Mouse (Mus musculus) thymus, adult 2 months (tissue): ENCODE results near the gene Cyp39a1. TPM values are rescaled to one million over a fixed set of nuclear protein-coding genes. Genes with fewer than 3 reads are reported as not detected.

ENCODE experiments used
- DNase-seq: peaks from one replicate; pipeline ENCODE4 v3.0.0; 2021
- H3K27ac ChIP-seq: fragments of 200-500 bp; 2 replicates; pipeline ENCODE4 v1.5.1; 2012; ENCODE audit warnings: low read length, control low read depth; ENCODE audit not compliant: control insufficient read depth, insufficient read depth
- H3K27me3 ChIP-seq: fragments of 200-500 bp; 2 replicates; pipeline ENCODE4 v1.6.1; 2012; ENCODE audit warnings: mild to moderate bottlenecking, low read length, moderate library complexity, mixed read lengths; ENCODE audit not compliant: control insufficient read depth, insufficient read depth
- H3K36me3 ChIP-seq: fragments of 200-500 bp; 2 replicates; pipeline ENCODE4 v1.6.1; 2012; ENCODE audit warnings: mild to moderate bottlenecking, low read length, moderate library complexity; ENCODE audit not compliant: control insufficient read depth, insufficient read depth
- H3K4me1 ChIP-seq: fragments of 200-500 bp; replicated peaks from 2 replicates; pipeline ENCODE4 v1.6.1; 2012; ENCODE audit warnings: low read length; ENCODE audit not compliant: control insufficient read depth, insufficient read depth
- H3K4me3 ChIP-seq: fragments of 200-500 bp; 2 replicates; pipeline ENCODE4 v1.5.1; 2012; ENCODE audit warnings: mild to moderate bottlenecking, low read length, control low read depth, moderate library complexity; ENCODE audit not compliant: control insufficient read depth, insufficient read depth
- CTCF ChIP-seq: fragments of 200-500 bp; IDR thresholded peaks from 2 replicates; pipeline ENCODE4 v1.5.1; 2012; ENCODE audit warnings: mild to moderate bottlenecking, control low read depth, low read length, moderate library complexity, borderline replicate concordance; ENCODE audit not compliant: control insufficient read depth, poor library complexity, insufficient read depth; ENCODE audit errors: extremely low read depth
- POLR2A ChIP-seq: fragments of 200-500 bp; IDR thresholded peaks from 2 replicates; pipeline ENCODE4 v1.6.1; 2012; ENCODE audit warnings: mild to moderate bottlenecking, low read length, control low read depth, moderate library complexity; ENCODE audit not compliant: control insufficient read depth, poor library complexity, insufficient read depth; ENCODE audit errors: extremely low read depth
- WGBS: fragments of 180-500 bp; shearing (Covaris S2); methylation state at CpG from one replicate; pipeline ENCODE4 v1.1.7; 2018; 5-methylcytosine and 5-hydroxymethylcytosine counted together
- polyA plus RNA-seq: library from polyadenylated mRNA; depleted of rRNA; stranded (reverse); fragments of >200 nt; gene quantifications from 2 replicates; pipeline ENCODE4 v1.2.3, GENCODE M21; 2012

Gene Cyp39a1
- polyA plus RNA-seq, 1 experiment, result 0.35 TPM

DNA sequence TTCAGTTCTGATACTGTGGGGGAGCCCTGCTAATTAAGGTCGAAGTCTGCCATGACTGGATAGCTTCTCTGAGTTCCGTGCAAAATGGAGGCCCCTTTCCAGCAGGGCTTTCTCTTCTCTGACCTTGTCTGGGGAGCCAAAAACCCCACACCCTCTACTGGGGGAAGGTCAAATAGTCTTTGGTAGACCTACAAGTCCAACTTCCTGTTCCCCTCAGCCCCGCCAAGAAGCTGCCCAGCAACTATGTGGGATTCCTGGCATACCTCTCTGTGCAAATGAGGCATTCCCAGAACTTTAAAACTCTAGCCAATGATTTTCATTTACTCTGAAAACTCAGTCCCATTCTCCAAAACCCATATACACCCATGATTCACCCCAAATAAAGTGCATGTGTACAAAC lies 52.2 kb downstream of the Cyp39a1 start:
- 85% methylated on average over 3 of the region's 3 CpGs for WGBS
- Histone ChIP-seq H3K4me1 (no peaks in the 10 kb centered on the region), H3K4me3 (no peak overlapping the region), H3K27ac (no peak overlapping the region), H3K27me3 (no peaks in the 10 kb centered on the region), H3K36me3 (no peaks in the 10 kb centered on the region)
- no peak for DNase-seq
- no peak for TF ChIP-seq POLR2A
- TF ChIP-seq CTCF, result no peak

- no peak for TF ChIP-seq CTCF
- TF ChIP-seq POLR2A, result no peak
- no peaks in the 10 kb centered on the region for H3K27me3 ChIP-seq
- WGBS, result 92% methylated on average over 2 of the region's 2 CpGs
- no peak overlapping the region for H3K27ac ChIP-seq
- no peak for DNase-seq
- H3K36me3 ChIP-seq, result no peaks in the 10 kb centered on the region
- H3K4me3 ChIP-seq, result no peak overlapping the region
- no peaks in the 10 kb centered on the region for H3K4me1 ChIP-seq
Measured at GRCm38 (mm10) chr17:43724480-43724879, 57.3 kb downstream of the Cyp39a1 start.

DNA sequence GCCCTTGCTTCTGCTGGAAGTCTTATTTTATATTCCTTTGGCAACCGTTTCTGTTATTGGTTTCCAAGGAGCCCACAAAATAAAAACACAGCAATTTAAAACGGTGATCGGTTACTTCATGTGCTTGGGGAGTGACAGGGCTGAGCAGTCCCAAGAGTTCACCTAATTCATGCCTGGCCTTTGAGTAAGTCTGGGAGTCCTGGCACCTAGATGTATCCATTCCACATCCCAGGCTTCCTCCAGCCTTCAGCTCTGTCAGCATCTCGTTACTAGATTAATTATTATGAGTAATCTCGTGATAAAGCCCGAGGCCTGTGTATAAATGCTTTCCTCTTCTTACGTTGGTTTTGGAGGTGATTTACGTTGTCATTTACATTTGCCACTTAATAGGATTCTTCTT lies 64.1 kb downstream of the Cyp39a1 start:
- no peak for TF ChIP-seq POLR2A
- no peak for TF ChIP-seq CTCF
- DNase-seq, result no peak
- Histone ChIP-seq H3K4me3 (no peak overlapping the region), H3K27me3 (no peaks in the 10 kb centered on the region), H3K4me1 (no peaks in the 10 kb centered on the region), H3K36me3 (no peaks in the 10 kb centered on the region), H3K27ac (no peak overlapping the region)
- 96% methylated on average over 8 of the region's 8 CpGs for WGBS

DNA sequence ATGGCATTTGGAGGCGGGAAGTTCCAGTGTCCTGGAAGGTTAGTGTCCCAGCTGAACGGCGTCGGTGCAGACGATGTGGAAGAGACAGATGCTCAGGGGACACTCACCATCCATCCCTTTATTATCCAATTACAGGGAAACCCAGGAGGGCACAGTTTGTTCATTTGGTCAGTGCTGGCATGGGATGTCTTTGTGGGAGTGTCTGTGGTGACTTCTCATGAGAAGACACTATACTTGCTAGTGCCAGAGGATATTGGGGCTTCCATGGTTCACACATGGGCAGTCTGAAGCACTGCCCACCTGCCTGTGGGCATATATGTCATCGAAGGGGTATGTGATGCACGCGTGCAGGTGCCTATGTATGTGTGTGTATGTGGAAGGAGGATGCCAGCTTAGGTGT lies 64.8 kb downstream of the Cyp39a1 start:
- H3K27me3 ChIP-seq, result no peaks in the 10 kb centered on the region
- DNase-seq, result no peak
- H3K4me1 ChIP-seq, result no peaks in the 10 kb centered on the region
- no peak overlapping the region for H3K4me3 ChIP-seq
- no peaks in the 10 kb centered on the region for H3K36me3 ChIP-seq
- WGBS, result 96% methylated on average over 8 of the region's 8 CpGs
- TF ChIP-seq CTCF (no peak), POLR2A (no peak)
- H3K27ac ChIP-seq, result no peak overlapping the region

DNA sequence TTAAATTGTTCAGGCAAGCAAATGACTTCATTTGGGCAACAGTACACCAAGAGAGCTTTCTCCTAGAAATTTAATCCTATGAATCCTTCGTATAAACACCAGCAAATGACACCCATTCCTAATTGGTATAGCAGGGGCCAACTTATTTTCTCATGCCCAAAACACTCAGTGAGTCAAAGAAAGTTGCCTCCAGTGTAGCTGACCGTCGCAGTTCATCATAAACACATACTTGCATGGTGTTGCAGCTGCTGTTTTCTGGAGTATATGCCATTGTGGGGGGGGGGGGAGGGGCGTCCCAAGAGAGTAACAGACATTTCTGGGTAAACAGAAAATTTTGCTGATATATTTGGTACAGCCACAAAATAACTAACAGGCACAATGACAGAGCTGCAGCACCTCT lies 67.0 kb downstream of the Cyp39a1 start:
- WGBS, result 88% methylated on average over 4 of the region's 4 CpGs
- TF ChIP-seq CTCF, result no peak
- no peaks in the 10 kb centered on the region for H3K36me3 ChIP-seq
- DNase-seq, result no peak
- H3K27me3 ChIP-seq, result no peaks in the 10 kb centered on the region
- no peak overlapping the region for H3K4me3 ChIP-seq
- H3K4me1 ChIP-seq, result no peaks in the 10 kb centered on the region
- H3K27ac ChIP-seq, result no peak overlapping the region

DNA sequence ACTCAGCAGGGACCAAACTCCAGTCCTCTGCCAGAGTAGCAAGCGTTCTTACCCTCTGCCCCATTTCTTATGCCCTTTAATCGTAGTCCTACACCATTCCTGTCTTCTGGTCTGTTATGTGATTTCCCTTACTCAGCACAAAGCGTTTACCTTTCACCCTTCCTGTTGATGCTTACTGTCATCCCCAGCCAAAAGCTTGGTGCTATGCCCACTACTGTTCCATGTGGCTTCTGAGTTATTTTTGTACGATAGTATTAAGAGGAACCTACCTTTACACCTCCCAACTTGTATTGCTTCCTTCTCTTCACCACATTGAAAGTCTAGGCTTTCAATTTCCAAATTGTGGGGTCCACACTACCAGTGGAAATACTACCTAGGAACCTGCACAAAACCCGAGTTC lies 76.7 kb downstream of the Cyp39a1 start:
- DNase-seq, result no peak
- no peak overlapping the region for H3K27ac ChIP-seq
- H3K4me1 ChIP-seq, result no peaks in the 10 kb centered on the region
- H3K27me3 ChIP-seq, result no peaks in the 10 kb centered on the region
- no peaks in the 10 kb centered on the region for H3K36me3 ChIP-seq
- TF ChIP-seq CTCF (no peak), POLR2A (no peak)
- WGBS, result 70% methylated on average over 5 of the region's 5 CpGs
- H3K4me3 ChIP-seq, result no peak overlapping the region

DNA sequence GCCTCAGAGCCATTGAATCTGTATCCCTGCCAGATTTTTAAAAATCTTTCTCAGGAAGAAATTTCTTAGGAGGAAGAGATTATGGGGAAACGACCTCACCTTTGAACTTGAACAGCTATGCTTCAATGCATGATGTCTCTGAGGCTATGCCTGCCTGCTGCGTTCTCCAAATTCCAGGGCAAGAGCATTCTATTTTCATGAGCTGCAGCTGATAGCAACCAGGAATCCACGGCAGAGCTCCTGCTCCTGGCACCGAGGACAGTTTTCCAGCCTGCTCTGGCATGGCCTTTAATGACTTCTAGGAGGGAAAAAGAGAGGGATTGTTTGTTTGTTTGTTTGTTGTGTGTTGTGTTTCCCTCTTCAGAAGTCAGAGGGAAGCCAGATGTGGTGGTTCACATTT lies 77.2 kb downstream of the Cyp39a1 start:
- Histone ChIP-seq H3K4me3 (no peak overlapping the region), H3K36me3 (no peaks in the 10 kb centered on the region), H3K27ac (no peak overlapping the region), H3K27me3 (no peaks in the 10 kb centered on the region), H3K4me1 (no peaks in the 10 kb centered on the region)
- WGBS, result 74% methylated on average over 4 of the region's 4 CpGs
- no peak for DNase-seq
- TF ChIP-seq POLR2A, result no peak
- no peak for TF ChIP-seq CTCF
